Mouse (Mus musculus): ENCODE data around the gene Map4k4. TPM values are rescaled to one million over a fixed set of nuclear protein-coding genes. Genes with fewer than 3 reads are reported as not detected.

Gene Map4k4
- total RNA-seq, 2 experiments from 2014 or later, result 24.6 to 64.7 TPM

- ATAC-seq (replicated peaks; ENCODE audit: poor library complexity, severe bottlenecking), result peak; percentile 14; the same call in 1 of the 2 replicates
Measured at GRCm38 (mm10) chr1:39932216-39932739, 31.6 kb downstream of the Map4k4 start.

- ATAC-seq (replicated peaks; ENCODE audit: poor library complexity, severe bottlenecking), result no peak
Measured at GRCm38 (mm10) chr1:39932922-39933321, 32.2 kb downstream of the Map4k4 start.

GRCm38 (mm10) chr1:39934954-39935353, 34.2 kb downstream of the Map4k4 start:
- ATAC-seq (replicated peaks; ENCODE audit: poor library complexity, severe bottlenecking), result no peak

GRCm38 (mm10) chr1:39935616-39936015, 34.9 kb downstream of the Map4k4 start:
- no peak for ATAC-seq (replicated peaks; ENCODE audit: poor library complexity, severe bottlenecking)

- ATAC-seq (replicated peaks; ENCODE audit: poor library complexity, severe bottlenecking), result peak; percentile 93
Measured at GRCm38 (mm10) chr1:39936332-39936802, 35.7 kb downstream of the Map4k4 start.

GRCm38 (mm10) chr1:39936934-39937333, 36.2 kb downstream of the Map4k4 start:
- no peak for ATAC-seq (replicated peaks; ENCODE audit: poor library complexity, severe bottlenecking)

- no peak for ATAC-seq (replicated peaks; ENCODE audit: poor library complexity, severe bottlenecking)
Measured at GRCm38 (mm10) chr1:39937609-39938008, 36.9 kb downstream of the Map4k4 start.

- no peak for ATAC-seq (replicated peaks; ENCODE audit: poor library complexity, severe bottlenecking)
Measured at GRCm38 (mm10) chr1:39939401-39939800, 38.7 kb downstream of the Map4k4 start.

- ATAC-seq (replicated peaks; ENCODE audit: poor library complexity, severe bottlenecking), result no peak
Measured at GRCm38 (mm10) chr1:39940342-39940741, 39.6 kb downstream of the Map4k4 start.

- ATAC-seq (replicated peaks; ENCODE audit: poor library complexity, severe bottlenecking), result no peak
Measured at GRCm38 (mm10) chr1:39941237-39942179, 40.8 kb downstream of the Map4k4 start.

GRCm38 (mm10) chr1:39942935-39943334, 42.2 kb downstream of the Map4k4 start:
- ATAC-seq (replicated peaks; ENCODE audit: poor library complexity, severe bottlenecking), result no peak

- ATAC-seq (replicated peaks; ENCODE audit: poor library complexity, severe bottlenecking), result peak; percentile 75
Measured at GRCm38 (mm10) chr1:39944306-39944971, 43.7 kb downstream of the Map4k4 start.

GRCm38 (mm10) chr1:39944972-39945323, 44.2 kb downstream of the Map4k4 start:
- no peak for ATAC-seq (replicated peaks; ENCODE audit: poor library complexity, severe bottlenecking)

GRCm38 (mm10) chr1:39946391-39946790, 45.7 kb downstream of the Map4k4 start:
- no peak for ATAC-seq (replicated peaks; ENCODE audit: poor library complexity, severe bottlenecking)

- no peak for ATAC-seq (replicated peaks; ENCODE audit: poor library complexity, severe bottlenecking)
Measured at GRCm38 (mm10) chr1:39947179-39947578, 46.5 kb downstream of the Map4k4 start.

GRCm38 (mm10) chr1:39947701-39948359, 47.1 kb downstream of the Map4k4 start:
- ATAC-seq (replicated peaks; ENCODE audit: poor library complexity, severe bottlenecking), result no peak

GRCm38 (mm10) chr1:39949205-39949604, 48.5 kb downstream of the Map4k4 start:
- ATAC-seq (replicated peaks; ENCODE audit: poor library complexity, severe bottlenecking), result peak; percentile 28; the same call in 1 of the 2 replicates

- ATAC-seq (replicated peaks; ENCODE audit: poor library complexity, severe bottlenecking), result peak; percentile 85
Measured at GRCm38 (mm10) chr1:39949790-39950462, 49.2 kb downstream of the Map4k4 start.

GRCm38 (mm10) chr1:39950590-39950989, 49.9 kb downstream of the Map4k4 start:
- ATAC-seq (replicated peaks; ENCODE audit: poor library complexity, severe bottlenecking), result no peak

GRCm38 (mm10) chr1:39954652-39955051, 53.9 kb downstream of the Map4k4 start:
- ATAC-seq (replicated peaks; ENCODE audit: poor library complexity, severe bottlenecking), result no peak
